14 mouse cellular contexts compared by ENCODE assay signal in genomic region chr10:122029738-122030137, GRCm38 (mm10). TPM values are rescaled to one million over a fixed set of nuclear protein-coding genes. Genes with fewer than 3 reads are reported as not detected.
DNase-seq lines count a peak whose midpoint lies in the region; ATAC-seq and TF ChIP-seq lines count a peak whose summit lies in the region.
"Had no signal": no experiment of that assay in that cellular context is flagged by ENCODE, and none has a peak within 500 bp of the region (broad histone marks: within the 10 kb centered on the region; RNA-seq: fewer than 3 reads in every experiment).

No protein-coding gene starts in this region.

- H3K27me3 ChIP-seq in midbrain, embryonic 11.5 days (ENCODE audit: control insufficient read depth, insufficient read depth, low read length), result no peaks in the 10 kb centered on the region
- no peaks in the 10 kb centered on the region for H3K27me3 ChIP-seq in midbrain, embryonic 10.5 days (ENCODE audit: low read depth, poor library complexity, severe bottlenecking)
- no peaks in the 10 kb centered on the region for H3K27me3 ChIP-seq in kidney, postnatal 0 days (ENCODE audit: insufficient read depth, low read length)
- no peaks in the 10 kb centered on the region for H3K27me3 ChIP-seq in stomach, embryonic 16.5 days (ENCODE audit: control insufficient read depth, insufficient read depth, low read length)
- H3K27me3 ChIP-seq: CH12.LX; embryonic facial prominence, embryonic 12.5 days; midbrain, embryonic 15.5 days had no signal

- H3K4me3 ChIP-seq in midbrain, embryonic 11.5 days (ENCODE audit: low read depth, low read length), result no peak overlapping the region
- H3K4me3 ChIP-seq in midbrain, embryonic 10.5 days, result no peak overlapping the region
- no peak overlapping the region for H3K4me3 ChIP-seq in kidney, postnatal 0 days (replicated peaks; ENCODE audit: low read depth, low read length)
- no peak overlapping the region for H3K4me3 ChIP-seq in stomach, embryonic 16.5 days (replicated peaks; ENCODE audit: low read length)
- no peak overlapping the region for H3K4me3 ChIP-seq in layer of hippocampus, adult 2 months
- H3K4me3 ChIP-seq: embryonic facial prominence, embryonic 12.5 days; midbrain, embryonic 15.5 days had no signal

- no peaks in the 10 kb centered on the region; the same call in 1 of the 2 replicates for H3K9me3 ChIP-seq in midbrain, embryonic 11.5 days (ENCODE audit: control insufficient read depth, low read length)
- peaks cover 16% of the 10 kb centered on the region; the same call in 1 of the 2 replicates for H3K9me3 ChIP-seq in midbrain, embryonic 10.5 days (replicated peaks)
- no peaks in the 10 kb centered on the region for H3K9me3 ChIP-seq in kidney, postnatal 0 days (replicated peaks; ENCODE audit: low read length)
- no peaks in the 10 kb centered on the region for H3K9me3 ChIP-seq in stomach, embryonic 16.5 days (replicated peaks; ENCODE audit: control insufficient read depth, low read length)
- H3K9me3 ChIP-seq: embryonic facial prominence, embryonic 12.5 days; midbrain, embryonic 15.5 days had no signal

- DNase-seq in kidney, adult 9 months, result peak; percentile 25
- no peak for DNase-seq in kidney, postnatal 25 days
- DNase-seq in midbrain, embryonic 11.5 days (ENCODE audit: low spot score, missing footprints), result peak; percentile 81
- no peak for DNase-seq in midbrain, embryonic 10.5 days (ENCODE audit: low spot score)
- peak; percentile 53 for DNase-seq in kidney, postnatal 0 days (ENCODE audit: low spot score)
- DNase-seq in cerebellum, adult 11 months, result no peak
- no peak for DNase-seq in layer of hippocampus, adult 2 months (ENCODE audit: low spot score in 2 of 2)
- DNase-seq: adrenal gland, postnatal 36 days; cerebellum, adult 18-20 months; right cerebral cortex, postnatal 25 days had no signal

- no peaks in the 10 kb centered on the region for H3K4me1 ChIP-seq in midbrain, embryonic 11.5 days (ENCODE audit: control insufficient read depth, insufficient read depth, low read length)
- H3K4me1 ChIP-seq in midbrain, embryonic 10.5 days, result no peaks in the 10 kb centered on the region
- no peaks in the 10 kb centered on the region for H3K4me1 ChIP-seq in kidney, postnatal 0 days (replicated peaks; ENCODE audit: insufficient read depth, low read length)
- H3K4me1 ChIP-seq in stomach, embryonic 16.5 days (ENCODE audit: control insufficient read depth, insufficient read depth, low read length), result peaks cover 10% of the 10 kb centered on the region; the same call in 1 of the 2 replicates
- H3K4me1 ChIP-seq: embryonic facial prominence, embryonic 12.5 days; midbrain, embryonic 15.5 days had no signal

- H3K36me3 ChIP-seq in midbrain, embryonic 11.5 days (ENCODE audit: control insufficient read depth, insufficient read depth, low read length), result no peaks in the 10 kb centered on the region
- peaks cover 28% of the 10 kb centered on the region for H3K36me3 ChIP-seq in midbrain, embryonic 10.5 days
- H3K36me3 ChIP-seq in kidney, postnatal 0 days (ENCODE audit: insufficient read depth, low read length), result no peaks in the 10 kb centered on the region
- no peaks in the 10 kb centered on the region for H3K36me3 ChIP-seq in stomach, embryonic 16.5 days (ENCODE audit: control insufficient read depth, insufficient read depth, low read length)
- H3K36me3 ChIP-seq: embryonic facial prominence, embryonic 12.5 days; midbrain, embryonic 15.5 days had no signal

- no peak overlapping the region for H3K4me2 ChIP-seq in midbrain, embryonic 11.5 days
- H3K4me2 ChIP-seq in kidney, postnatal 0 days (ENCODE audit: low read length), result peak overlapping the region; percentile 43
- peak overlapping the region; percentile 39 for H3K4me2 ChIP-seq in stomach, embryonic 16.5 days (ENCODE audit: low read depth, low read length)
- H3K4me2 ChIP-seq: embryonic facial prominence, embryonic 12.5 days; midbrain, embryonic 15.5 days had no signal

- 86% methylated on average over 7 of the region's 7 CpGs for WGBS in midbrain, embryonic 11.5 days
- 87% methylated on average over 7 of the region's 7 CpGs for WGBS in midbrain, embryonic 10.5 days
- WGBS in kidney, postnatal 0 days, result 38% methylated on average over 7 of the region's 7 CpGs
- WGBS in stomach, embryonic 16.5 days, result 29% methylated on average over 7 of the region's 7 CpGs

- no peak for ATAC-seq in midbrain, embryonic 11.5 days (ENCODE audit: low FRiP score)
- ATAC-seq in kidney, postnatal 0 days (replicated peaks; ENCODE audit: low FRiP score, low read depth), result no peak
- ATAC-seq in stomach, embryonic 16.5 days (ENCODE audit: insufficient read depth, low FRiP score), result no peak
- ATAC-seq: midbrain, embryonic 15.5 days had no signal

- no peak overlapping the region for H3K9ac ChIP-seq in midbrain, embryonic 11.5 days (ENCODE audit: low read length)
- no peak overlapping the region for H3K9ac ChIP-seq in kidney, postnatal 0 days (ENCODE audit: low read depth, low read length)
- no peak overlapping the region for H3K9ac ChIP-seq in stomach, embryonic 16.5 days (ENCODE audit: low read length)
- H3K9ac ChIP-seq: embryonic facial prominence, embryonic 12.5 days; midbrain, embryonic 15.5 days had no signal

- TF ChIP-seq CTCF in kidney, postnatal 0 days (IDR thresholded peaks at IDR 0.05; ENCODE audit: low read depth), result no peak
- no peak for TF ChIP-seq CTCF in layer of hippocampus, adult 2 months (conservative IDR thresholded peaks at IDR 0.05)

- no peak overlapping the region for H3K27ac ChIP-seq in midbrain, embryonic 11.5 days (ENCODE audit: low read depth, low read length)
- no peak overlapping the region for H3K27ac ChIP-seq in midbrain, embryonic 10.5 days (replicated peaks)
- H3K27ac ChIP-seq in kidney, postnatal 0 days, result peak overlapping the region; percentile 57
- H3K27ac ChIP-seq in stomach, embryonic 16.5 days (ENCODE audit: low read length), result peak overlapping the region; percentile 50
- no peak overlapping the region for H3K27ac ChIP-seq in layer of hippocampus, adult 2 months
- H3K27ac ChIP-seq: embryonic facial prominence, embryonic 12.5 days; midbrain, embryonic 15.5 days had no signal

RNA-seq across cellular contexts. Expression of gene Srgap1, which starts 17.4 kb away (rescaled TPM):
- 11.2 and 11.6 TPM in 2 replicates for polyA plus RNA-seq in midbrain, embryonic 11.5 days (2014; fragmentation: Nextera tagmentation; extraction: Ambion mirVana)
- polyA plus RNA-seq in midbrain, embryonic 10.5 days (2016; fragmentation: Nextera tagmentation; extraction: Ambion mirVana), result 11.5 and 12.4 TPM in 2 replicates
- polyA plus RNA-seq in kidney, postnatal 0 days (2015; fragmentation: Nextera tagmentation; extraction: Ambion mirVana), result 10.2 and 13.1 TPM in 2 replicates
- polyA plus RNA-seq in stomach, embryonic 16.5 days (2015; fragmentation: Nextera tagmentation; extraction: Ambion mirVana), result 5.6 and 6.0 TPM in 2 replicates
- total RNA-seq in layer of hippocampus, adult 2 months (2021), result 10 to 100 TPM; 12.3 to 13.4 TPM
- total RNA-seq: CH12.LX had no signal

Comparison
In these comparisons a context has a peak if more than half of its experiments do, and no peak if none do; other contexts are left out.
1. DNase-seq: peak in kidney, adult 9 months (single experiment), midbrain, embryonic 11.5 days (single experiment) and kidney, postnatal 0 days (single experiment); none in kidney, postnatal 25 days (0 of 2), midbrain, embryonic 10.5 days (single experiment), cerebellum, adult 11 months (single experiment) and layer of hippocampus, adult 2 months (0 of 2).
2. H3K27ac ChIP-seq: peak in kidney, postnatal 0 days (single experiment) and stomach, embryonic 16.5 days (single experiment); none in midbrain, embryonic 11.5 days (single experiment), midbrain, embryonic 10.5 days (single experiment) and layer of hippocampus, adult 2 months (single experiment).